Mouse (Mus musculus): ENCODE results near the gene Gpr108.

GRCm38 (mm10) chr17:57230728-57231125, 17.5 kb downstream of the Gpr108 start:
- TF ChIP-seq CTCF (IDR thresholded peaks at IDR 0.05; ENCODE audit: borderline replicate concordance, insufficient read depth, low read length) (no peak), POLR2A (IDR thresholded peaks at IDR 0.05; ENCODE audit: low read depth, low read length) (no peak)

Data from embryonic fibroblast, embryonic 13.5 days (primary cell).